Mouse (Mus musculus) heart, adult 2 months (tissue): ENCODE measurements around the gene Ppef2. TPM values are rescaled to one million over a fixed set of nuclear protein-coding genes. Genes with fewer than 3 reads are reported as not detected.
"Not testable (repeated sequence)": the region's sequence is repeated elsewhere in the genome, so short reads cannot be mapped to it uniquely, and the experiment has no call there.

Source experiments
- DNase-seq, 2 experiments: peaks; one replicate each; pipeline ENCODE4 v3.0.0; 2021
- H3K27ac ChIP-seq: fragments of 200-600 bp; 2 replicates; pipeline ENCODE4 v1.8.1; 2022
- H3K27me3 ChIP-seq: fragments of 200-500 bp; 2 replicates; pipeline ENCODE4 v1.6.1; 2012; ENCODE audit warnings: mild to moderate bottlenecking, low read length, inconsistent platforms, mixed read lengths; ENCODE audit not compliant: control insufficient read depth, insufficient read depth
- H3K36me3 ChIP-seq: fragments of 200-500 bp; 2 replicates; pipeline ENCODE4 v1.6.1; 2012; ENCODE audit warnings: low read length, inconsistent platforms; ENCODE audit not compliant: control insufficient read depth, insufficient read depth
- H3K4me1 ChIP-seq: fragments of 200-500 bp; 2 replicates; pipeline ENCODE4 v1.6.1; 2011; ENCODE audit warnings: low read length; ENCODE audit not compliant: control insufficient read depth, insufficient read depth
- H3K4me3 ChIP-seq: fragments of 200-600 bp; 2 replicates; pipeline ENCODE4 v1.8.1; 2022
- H3K79me2 ChIP-seq: fragments of 200-500 bp; replicated peaks from 2 replicates; pipeline ENCODE4 v1.6.1; 2012; ENCODE audit warnings: mild to moderate bottlenecking, inconsistent platforms, low read length, moderate library complexity, mixed read lengths; ENCODE audit not compliant: control insufficient read depth, insufficient read depth
- H3K9ac ChIP-seq: fragments of 200-500 bp; 2 replicates; pipeline ENCODE4 v1.6.1; 2012; ENCODE audit warnings: low read depth, mild to moderate bottlenecking, control low read depth, inconsistent platforms, low read length, mixed read lengths
- CTCF ChIP-seq: fragments of 200-600 bp; IDR thresholded peaks from 2 replicates; pipeline ENCODE4 v1.8.1; 2022; ENCODE audit warnings: antibody characterized with exemption, mild to moderate bottlenecking, moderate library complexity
- EP300 ChIP-seq: fragments of 200-500 bp; IDR thresholded peaks from 2 replicates; pipeline ENCODE4 v1.6.1; 2011; ENCODE audit warnings: low read depth, low read length, control low read depth; ENCODE audit not compliant: insufficient read depth
- POLR2A ChIP-seq: fragments of 200-500 bp; IDR thresholded peaks from 2 replicates; pipeline ENCODE4 v1.6.1; 2011; ENCODE audit warnings: mild to moderate bottlenecking, low read depth, low read length, control low read depth; ENCODE audit not compliant: insufficient read depth
- WGBS: fragments of 180-500 bp; shearing (Covaris S2); methylation state at CpG from one replicate; pipeline ENCODE4 v1.1.7; 2018; 5-methylcytosine and 5-hydroxymethylcytosine counted together
- intact Hi-C: fragments of 180-260 bp; cut with DNase I; formaldehyde crosslinking; loops from one replicate; pipeline ENCODE4 v1.15.1; 2025
- polyA plus RNA-seq: library from polyadenylated mRNA; depleted of rRNA; stranded (reverse); fragments of >200 nt; gene quantifications from 2 replicates; pipeline ENCODE4 v1.2.3, GENCODE M21; 2012
- total RNA-seq, 2 experiments: library from RNA; stranded (reverse); gene quantifications; 2 replicates each; pipeline ENCODE4 v1.2.3; 2021

Gene Ppef2
- total and polyA plus RNA-seq, 3 experiments: 0.74 TPM; not detected in 2

- H3K27ac ChIP-seq: no peak overlapping the region
- no peak overlapping the region for H3K9ac ChIP-seq
- DNase-seq: no peak
- intact Hi-C loops: no loop called here
- peaks cover 5% of the 10 kb centered on the region for H3K36me3 ChIP-seq
- no peaks in the 10 kb centered on the region for H3K27me3 ChIP-seq
- H3K79me2 ChIP-seq: no peaks in the 10 kb centered on the region
- peaks cover 1% of the 10 kb centered on the region for H3K4me1 ChIP-seq
- WGBS: 87% methylated on average over 7 of the region's 7 CpGs
- TF ChIP-seq CTCF (no peak), POLR2A (no peak), EP300 (no peak)
- H3K4me3 ChIP-seq: no peak overlapping the region
Observed at GRCm38 (mm10) chr5:92205184-92205583, 50.9 kb downstream of the Ppef2 start.

- intact Hi-C loops: no loop called here
- 46% methylated on average over 6 of the region's 6 CpGs for WGBS
- Histone ChIP-seq H3K27ac (no peak overlapping the region), H3K27me3 (no peaks in the 10 kb centered on the region), H3K4me3 (no peak overlapping the region), H3K79me2 (no peaks in the 10 kb centered on the region), H3K9ac (no peak overlapping the region), H3K36me3 (peaks cover 5% of the 10 kb centered on the region), H3K4me1 (peaks cover 1% of the 10 kb centered on the region)
- DNase-seq: no peak
- TF ChIP-seq CTCF (no peak), POLR2A (no peak), EP300 (no peak)
Observed at GRCm38 (mm10) chr5:92204162-92205036, 51.7 kb downstream of the Ppef2 start.

GRCm38 (mm10) chr5:92198266-92198665 lies 57.8 kb downstream of the Ppef2 start:
- 59% methylated on average over 8 of the region's 8 CpGs for WGBS
- DNase-seq: peak in 1 of 2 experiments; percentile 10
- no peak for TF ChIP-seq POLR2A
- no peak for TF ChIP-seq CTCF
- no peak for TF ChIP-seq EP300
- Histone ChIP-seq H3K36me3 (no peaks in the 10 kb centered on the region; the same call in 1 of the 2 replicates), H3K4me3 (no peak overlapping the region), H3K4me1 (no peaks in the 10 kb centered on the region), H3K79me2 (no peaks in the 10 kb centered on the region), H3K27ac (no peak overlapping the region), H3K9ac (no peak overlapping the region), H3K27me3 (no peaks in the 10 kb centered on the region)
- intact Hi-C loops: loop anchor here (10.0 kb wide), 1 partner anchor 107 kb away; no protein-coding TSS in a partner anchor

- intact Hi-C loops: loop anchor here (10.0 kb wide), 1 partner anchor 108 kb away; no protein-coding TSS in a partner anchor
- Histone ChIP-seq H3K4me1 (no peaks in the 10 kb centered on the region), H3K27me3 (no peaks in the 10 kb centered on the region), H3K4me3 (no peak overlapping the region), H3K36me3 (no peaks in the 10 kb centered on the region; the same call in 1 of the 2 replicates), H3K27ac (no peak overlapping the region), H3K79me2 (no peaks in the 10 kb centered on the region), H3K9ac (no peak overlapping the region)
- TF ChIP-seq POLR2A (no peak), EP300 (no peak), CTCF (no peak)
- no peak for DNase-seq
- WGBS: 88% methylated on average over 15 of the region's 15 CpGs
Observed at GRCm38 (mm10) chr5:92196895-92197811, 58.9 kb downstream of the Ppef2 start.

- not testable (repeated sequence) for H3K4me1 ChIP-seq, H3K4me3 ChIP-seq, H3K79me2 ChIP-seq, H3K27me3 ChIP-seq, H3K27ac ChIP-seq, H3K9ac ChIP-seq, H3K36me3 ChIP-seq
- TF ChIP-seq CTCF: peak; percentile 75
- peak; percentile 11 to 33 for DNase-seq
- 52% methylated on average over 2 of the region's 2 CpGs for WGBS
- intact Hi-C loops: loop anchor here (10.0 kb wide), 1 partner anchor 109 kb away; no protein-coding TSS in a partner anchor
Observed at GRCm38 (mm10) chr5:92195716-92196115, 60.4 kb downstream of the Ppef2 start.
